Mouse (Mus musculus) natural killer cell, adult 2 months (primary cell): ENCODE data around the gene 3110082I17Rik.

Experiments used
- DNase-seq, 2 experiments: peaks; one replicate each; pipeline ENCODE4 v3.0.0; 2022; ENCODE audit warnings: low spot score in 2 of 2

Gene 3110082I17Rik

GRCm38 (mm10) chr5:139460384-139461067 lies at the start of gene 3110082I17Rik:
3110082I17Rik (minus strand) TSS chr5:139460527.
- peak; percentile 96 to 97 for DNase-seq

GRCm38 (mm10) chr5:139506207-139506606 lies 45.9 kb upstream of the 3110082I17Rik start:
- no peak for DNase-seq

GRCm38 (mm10) chr5:139505073-139505606 lies 44.8 kb upstream of the 3110082I17Rik start:
- peak; percentile 63 to 78 for DNase-seq

GRCm38 (mm10) chr5:139502281-139502680 lies 42.0 kb upstream of the 3110082I17Rik start:
- no peak for DNase-seq

GRCm38 (mm10) chr5:139498791-139499190 lies 38.5 kb upstream of the 3110082I17Rik start:
- no peak for DNase-seq

- no peak for DNase-seq
Observed at GRCm38 (mm10) chr5:139496939-139497338, 36.6 kb upstream of the 3110082I17Rik start.

GRCm38 (mm10) chr5:139495019-139495669 lies 34.8 kb upstream of the 3110082I17Rik start:
- no peak for DNase-seq

GRCm38 (mm10) chr5:139493690-139494089 lies 33.4 kb upstream of the 3110082I17Rik start:
- no peak for DNase-seq

- no peak for DNase-seq
Observed at GRCm38 (mm10) chr5:139491348-139491747, 31.0 kb upstream of the 3110082I17Rik start.

GRCm38 (mm10) chr5:139490131-139490530 lies 29.8 kb upstream of the 3110082I17Rik start:
- no peak for DNase-seq

- DNase-seq = peak; percentile 100
Observed at GRCm38 (mm10) chr5:139484185-139484814, 24.0 kb upstream of the 3110082I17Rik start, which contains the start of gene Zfand2a. Zfand2a (minus strand) TSS chr5:139484549.

- peak; percentile 16 to 24 for DNase-seq
Observed at GRCm38 (mm10) chr5:139483171-139483848, 23.0 kb upstream of the 3110082I17Rik start.

GRCm38 (mm10) chr5:139480406-139480805 lies 20.1 kb upstream of the 3110082I17Rik start:
- no peak for DNase-seq

GRCm38 (mm10) chr5:139479088-139479487 lies 18.8 kb upstream of the 3110082I17Rik start:
- DNase-seq = no peak

- no peak for DNase-seq
Observed at GRCm38 (mm10) chr5:139474741-139475140, 14.4 kb upstream of the 3110082I17Rik start.

- no peak for DNase-seq
Observed at GRCm38 (mm10) chr5:139467998-139468397, 7.7 kb upstream of the 3110082I17Rik start.

GRCm38 (mm10) chr5:139466801-139467200 lies 6.5 kb upstream of the 3110082I17Rik start:
- DNase-seq = no peak

GRCm38 (mm10) chr5:139466373-139466772 lies 6.0 kb upstream of the 3110082I17Rik start:
- no peak for DNase-seq

- DNase-seq = no peak
Observed at GRCm38 (mm10) chr5:139464874-139465273, 4.5 kb upstream of the 3110082I17Rik start.

GRCm38 (mm10) chr5:139459938-139460337 lies 389 bp downstream of the 3110082I17Rik start:
- no peak for DNase-seq

GRCm38 (mm10) chr5:139457241-139457640 lies 3.1 kb downstream of the 3110082I17Rik start:
- DNase-seq = no peak

- no peak for DNase-seq
Observed at GRCm38 (mm10) chr5:139455166-139455565, 5.2 kb downstream of the 3110082I17Rik start.
